Mouse (Mus musculus) megakaryocyte, embryonic 14.5 days (primary cell): Measurements from ENCODE around the gene Zfp970.
"Not testable (repeated sequence)": the region's sequence is repeated elsewhere in the genome, so short reads cannot be mapped to it uniquely, and the experiment has no call there.

Experiments
- FLI1 ChIP-seq: IDR thresholded peaks from 2 replicates; pipeline ENCODE4 v1.6.1; 2012; ENCODE audit warnings: low read length, inconsistent platforms, mixed read lengths
- GATA1 ChIP-seq: IDR thresholded peaks from 3 replicates; pipeline ENCODE4 v1.6.1; 2012; ENCODE audit warnings: mixed read lengths, low read length, inconsistent platforms, borderline replicate concordance

DNA sequence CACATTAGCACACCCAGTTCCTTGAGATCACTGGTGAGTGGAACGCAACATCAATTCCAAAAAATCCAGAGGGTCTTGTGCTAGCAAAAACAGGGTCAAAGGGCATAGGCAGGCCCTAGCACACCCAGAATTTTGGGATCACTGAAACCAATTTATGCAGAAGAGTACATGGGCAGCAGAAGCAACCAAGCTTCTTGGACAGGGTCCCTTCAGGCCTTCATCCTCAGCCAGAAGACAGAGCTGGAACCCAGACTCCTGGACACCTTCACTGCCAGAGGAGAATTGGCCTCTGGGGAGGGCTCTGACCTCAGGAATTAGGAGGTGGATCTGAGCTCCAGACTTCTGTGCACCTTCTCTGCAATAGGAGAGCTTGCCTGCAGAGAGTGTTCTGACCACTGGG, 17.4 kb downstream of the Zfp970 start:
- TF ChIP-seq FLI1, GATA1: not testable (repeated sequence)
